9 mouse cellular contexts compared by ENCODE assay signal in genomic region chr5:21434148-21434929, GRCm38 (mm10). TPM values are rescaled to one million over a fixed set of nuclear protein-coding genes. Genes with fewer than 3 reads are reported as not detected.
DNase-seq lines count a peak whose midpoint lies in the region; ATAC-seq and TF ChIP-seq lines count a peak whose summit lies in the region.
"Had no signal": no experiment of that assay in that cellular context is flagged by ENCODE, and none has a peak within 500 bp of the region (broad histone marks: within the 10 kb centered on the region; RNA-seq: fewer than 3 reads in every experiment).

No protein-coding gene starts in this region.

- H3K27ac ChIP-seq in liver, postnatal 0 days (ENCODE audit: low read depth): no peak overlapping the region
- H3K27ac ChIP-seq in liver, embryonic 12.5 days: no peak overlapping the region
- H3K27ac ChIP-seq in lung, postnatal 0 days (ENCODE audit: low read length): no peak overlapping the region

- no peak overlapping the region for H3K9ac ChIP-seq in liver, postnatal 0 days (replicated peaks)
- no peak overlapping the region for H3K9ac ChIP-seq in liver, embryonic 12.5 days
- H3K9ac ChIP-seq in lung, postnatal 0 days (replicated peaks; ENCODE audit: low read depth): no peak overlapping the region

- peaks cover 3% of the 10 kb centered on the region; the same call in 1 of the 2 replicates for H3K36me3 ChIP-seq in liver, postnatal 0 days (replicated peaks; ENCODE audit: insufficient read depth, low read length)
- H3K36me3 ChIP-seq in liver, embryonic 12.5 days: peaks cover 5% of the 10 kb centered on the region; the same call in 1 of the 2 replicates
- H3K36me3 ChIP-seq in lung, postnatal 0 days (ENCODE audit: insufficient read depth, low read length): no peaks in the 10 kb centered on the region

- no peak overlapping the region for H3K4me2 ChIP-seq in liver, postnatal 0 days (ENCODE audit: low read depth, low read length)
- H3K4me2 ChIP-seq in liver, embryonic 12.5 days: no peak overlapping the region
- no peak overlapping the region for H3K4me2 ChIP-seq in lung, postnatal 0 days (replicated peaks; ENCODE audit: low read depth, low read length)

- DNase-seq in embryo, embryonic 10 days (ENCODE audit: low spot score): peak; percentile 19
- DNase-seq in embryo, embryonic 9.5 days (ENCODE audit: extremely low spot score): no peak
- no peak for DNase-seq in liver, postnatal 0 days
- DNase-seq in embryo, embryonic 11 days: peak; percentile 71
- peak; percentile 71 for DNase-seq in lung, postnatal 0 days (ENCODE audit: low spot score)
- DNase-seq in ovary, postnatal 10 days (ENCODE audit: low spot score): no peak
- DNase-seq in adrenal gland, postnatal 25 days: no peak

- H3K4me1 ChIP-seq in liver, postnatal 0 days (ENCODE audit: insufficient read depth): no peaks in the 10 kb centered on the region
- H3K4me1 ChIP-seq in liver, embryonic 12.5 days: 0 out of 2 replicates have a peak, but pooled peaks cover 1% of the 10 kb centered on the region
- no peaks in the 10 kb centered on the region for H3K4me1 ChIP-seq in lung, postnatal 0 days (ENCODE audit: insufficient read depth, low read depth, low read length)

- no peak overlapping the region for H3K4me3 ChIP-seq in liver, postnatal 0 days (ENCODE audit: low read depth, low read length)
- no peak overlapping the region for H3K4me3 ChIP-seq in liver, embryonic 12.5 days
- no peak overlapping the region for H3K4me3 ChIP-seq in lung, postnatal 0 days (ENCODE audit: low read depth, low read length)

- no peak for TF ChIP-seq EP300 in liver, postnatal 0 days (IDR thresholded peaks at IDR 0.05; ENCODE audit: low read depth)
- no peak for TF ChIP-seq EP300 in lung, postnatal 0 days (IDR thresholded peaks at IDR 0.05)

- ATAC-seq in liver, postnatal 0 days: no peak
- ATAC-seq in liver, embryonic 12.5 days: no peak
- peak; percentile 50; the same call in 1 of the 2 replicates for ATAC-seq in lung, postnatal 0 days

- WGBS in liver, postnatal 0 days (ENCODE audit: insufficient replicate concordance): 81% methylated on average over 11 of the region's 11 CpGs
- WGBS in liver, embryonic 12.5 days (ENCODE audit: insufficient replicate concordance): 77% methylated on average over 11 of the region's 11 CpGs
- WGBS in lung, postnatal 0 days: 70% methylated on average over 11 of the region's 11 CpGs

- TF ChIP-seq CTCF in liver, postnatal 0 days (IDR thresholded peaks at IDR 0.05; ENCODE audit: low read depth): peak; percentile 51
- TF ChIP-seq CTCF in lung, postnatal 0 days (IDR thresholded peaks at IDR 0.05): peak; percentile 72

- no peaks in the 10 kb centered on the region for H3K27me3 ChIP-seq in liver, postnatal 0 days (ENCODE audit: insufficient read depth, low read length)
- H3K27me3 ChIP-seq in liver, embryonic 12.5 days (replicated peaks): no peaks in the 10 kb centered on the region
- H3K27me3 ChIP-seq in lung, postnatal 0 days (replicated peaks; ENCODE audit: insufficient read depth, low read length): no peaks in the 10 kb centered on the region

- H3K9me3 ChIP-seq in liver, postnatal 0 days (ENCODE audit: low read length): no peaks in the 10 kb centered on the region
- no peaks in the 10 kb centered on the region for H3K9me3 ChIP-seq in liver, embryonic 12.5 days (replicated peaks)
- no peaks in the 10 kb centered on the region for H3K9me3 ChIP-seq in lung, postnatal 0 days (ENCODE audit: low read length)

RNA-seq across cellular contexts. Expression of gene Fam185a, which starts 9.6 kb away (rescaled TPM):
- 2.7 and 3.0 TPM in 2 replicates for polyA plus RNA-seq in liver, postnatal 0 days (2015; fragmentation: Nextera tagmentation; extraction: Ambion mirVana)
- 5.7 and 5.8 TPM in 2 replicates for polyA plus RNA-seq in liver, embryonic 12.5 days (2016; fragmentation: Nextera tagmentation; extraction: Ambion mirVana)
- polyA plus RNA-seq in lung, postnatal 0 days (2015; fragmentation: Nextera tagmentation; extraction: Ambion mirVana): 1.7 and 2.8 TPM in 2 replicates
- 10.4 and 13.7 TPM in 2 replicates for total RNA-seq in adrenal gland, postnatal 25 days (2021)

RNA-seq across cellular contexts. Expression of gene Ccdc146, which starts 9.9 kb away (rescaled TPM):
- polyA plus RNA-seq in liver, postnatal 0 days (2015; fragmentation: Nextera tagmentation; extraction: Ambion mirVana): 0.06 and 0.09 TPM in 2 replicates
- not detected in 2 replicates for polyA plus RNA-seq in liver, embryonic 12.5 days (2016; fragmentation: Nextera tagmentation; extraction: Ambion mirVana)
- polyA plus RNA-seq in lung, postnatal 0 days (2015; fragmentation: Nextera tagmentation; extraction: Ambion mirVana): 3.4 and 6.0 TPM in 2 replicates
- 0.36 TPM in 1 of 2 replicates, not detected in the other for total RNA-seq in adrenal gland, postnatal 25 days (2021)
- polyA plus RNA-seq: C2C12 had no signal

Comparison
In these comparisons a context has a peak if more than half of its experiments do, and no peak if none do; other contexts are left out.
1. DNase-seq: peak in embryo, embryonic 10 days (single experiment), embryo, embryonic 11 days (single experiment) and lung, postnatal 0 days (single experiment); none in embryo, embryonic 9.5 days (single experiment), liver, postnatal 0 days (single experiment), ovary, postnatal 10 days (single experiment) and adrenal gland, postnatal 25 days (single experiment).